Mouse (Mus musculus) megakaryocyte progenitor cell, adult 5-6 weeks (primary cell): ENCODE measurements around the gene Olfr825. TPM values are rescaled to one million over a fixed set of nuclear protein-coding genes. Genes with fewer than 3 reads are reported as not detected.
A peak's percentile ranks its signal among the peaks of the same experiment; 100 is the strongest.
"Not testable (repeated sequence)": the region's sequence is repeated elsewhere in the genome, so short reads cannot be mapped to it uniquely, and the experiment has no call there.

Experiments used
- ATAC-seq: replicated peaks from 2 replicates; pipeline ENCODE4 v1.8.0; 2016; ENCODE audit warnings: mild to moderate bottlenecking, moderate TSS enrichment, inconsistent platforms; ENCODE audit not compliant: poor library complexity
- total RNA-seq, 2 experiments: library from RNA; stranded (forward) in 1 of 2; stranded (reverse) in 1 of 2; fragments of 157-497, 149-512 nt in 1 of 2; fragments of 200-1000 nt in 1 of 2; gene quantifications; 2 replicates each; pipeline versions ENCODE4 v1.2.3 to v1.2.4; 2015 to 2017

Olfr825 gene
- total RNA-seq (2015) (not detected in 2 replicates), total RNA-seq (2017) (not detected in 2 replicates)

DNA sequence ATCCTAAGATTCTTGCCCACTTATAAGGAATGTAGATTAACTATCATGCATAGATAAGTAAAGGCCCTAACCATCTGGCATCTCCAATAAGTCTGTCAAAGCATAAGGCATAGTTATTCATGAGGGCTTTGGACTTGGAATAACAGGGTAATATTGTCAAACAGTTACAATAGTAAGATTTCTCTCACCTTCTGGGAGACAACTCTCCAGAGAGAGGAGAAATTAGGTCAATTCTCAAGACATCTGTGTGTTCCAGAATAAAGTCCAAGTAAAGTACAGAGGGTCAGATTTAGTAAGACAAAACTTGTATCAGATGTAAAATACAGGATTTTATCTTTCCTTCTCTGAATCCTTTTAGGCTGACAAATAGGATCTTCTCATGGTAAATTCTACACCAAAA, at the start of gene Olfr825:
TSS of gene Olfr825 (minus strand) at position 101 of the 400 bp plus-strand sequence.
- ATAC-seq, result no peak

DNA sequence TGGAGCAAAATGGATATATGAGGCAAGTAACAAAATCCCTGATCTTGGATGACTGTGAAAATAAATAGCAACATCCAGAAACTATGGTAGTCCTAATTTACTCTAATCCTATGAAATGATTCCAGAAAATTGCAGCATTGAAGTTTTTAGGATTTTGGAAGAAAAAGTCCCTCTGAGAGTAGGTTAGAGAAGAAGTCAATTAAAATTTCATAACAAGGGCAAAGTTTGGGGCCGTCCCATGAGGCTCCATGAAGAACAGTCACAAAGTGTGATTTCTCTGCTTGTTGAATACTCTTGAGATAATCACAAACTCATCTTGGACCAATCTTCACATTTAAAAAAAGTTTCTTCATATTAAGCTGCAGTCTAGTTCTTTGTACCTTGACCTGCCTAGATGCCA, 47.7 kb upstream of the Olfr825 start, which contains the start of gene Olfr827:
TSS of gene Olfr827 (minus strand) at position 101 of the 400 bp plus-strand sequence.
- no peak for ATAC-seq

DNA sequence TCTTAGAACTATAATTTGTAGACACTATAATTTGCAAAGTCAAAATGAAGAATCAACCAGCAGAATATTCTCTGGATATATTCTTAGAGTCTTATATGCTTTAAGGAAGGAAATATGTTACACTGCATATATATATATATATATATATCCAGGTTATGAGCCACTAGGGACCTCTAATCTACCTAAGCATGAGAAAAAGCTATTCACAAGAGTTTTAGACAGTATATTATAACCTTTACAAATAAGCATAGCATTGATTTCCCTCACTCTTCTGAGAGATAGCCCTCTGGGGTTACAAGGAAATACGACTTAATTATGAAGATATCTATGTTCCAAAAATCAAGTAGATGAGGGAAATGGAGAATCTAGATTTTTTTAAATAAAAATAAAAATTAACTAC, 17.5 kb upstream of the Olfr825 start, which contains the start of gene Olfr826:
TSS of gene Olfr826 (minus strand) at position 101 of the 400 bp plus-strand sequence.
- ATAC-seq, result no peak

DNA sequence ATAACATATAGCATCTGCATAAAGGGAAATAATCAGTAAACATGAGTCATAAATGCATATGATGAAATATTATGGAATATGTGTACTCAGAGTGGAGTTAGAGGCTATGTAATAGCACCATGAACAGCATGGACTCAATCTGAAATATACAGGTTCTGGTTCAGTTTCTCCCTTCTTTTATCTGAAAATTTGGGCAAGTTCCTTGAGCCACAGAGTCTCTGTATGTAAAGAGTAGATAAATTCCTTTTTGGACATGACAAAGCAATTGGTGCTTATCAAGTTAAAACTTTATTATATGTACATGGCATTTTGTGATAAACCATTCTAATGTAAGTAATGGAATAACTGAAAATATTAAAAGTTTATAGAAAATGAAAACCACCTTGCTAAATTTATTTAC, 1.4 kb downstream of the Olfr825 start:
- ATAC-seq, result peak; percentile 71

DNA sequence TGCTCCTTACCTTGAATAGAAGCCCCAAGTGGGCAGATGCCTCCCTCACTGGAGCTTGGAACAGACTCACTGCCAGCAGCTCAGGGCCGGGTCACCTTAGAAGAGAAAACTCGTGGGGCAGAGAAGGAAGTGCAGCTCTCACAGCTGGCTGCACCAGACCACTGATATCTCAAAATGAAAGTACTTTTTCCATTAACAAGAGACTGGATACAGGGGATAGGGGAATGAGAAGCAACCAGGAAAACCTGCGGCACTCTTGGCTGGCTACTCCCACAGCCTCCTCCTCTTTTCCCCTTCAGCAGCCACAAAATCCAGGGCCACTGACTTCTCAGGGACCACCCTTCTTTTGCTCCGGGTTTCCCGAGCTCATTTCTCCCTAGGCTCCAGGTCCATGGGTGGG, 22.4 kb downstream of the Olfr825 start:
- no peak for ATAC-seq

DNA sequence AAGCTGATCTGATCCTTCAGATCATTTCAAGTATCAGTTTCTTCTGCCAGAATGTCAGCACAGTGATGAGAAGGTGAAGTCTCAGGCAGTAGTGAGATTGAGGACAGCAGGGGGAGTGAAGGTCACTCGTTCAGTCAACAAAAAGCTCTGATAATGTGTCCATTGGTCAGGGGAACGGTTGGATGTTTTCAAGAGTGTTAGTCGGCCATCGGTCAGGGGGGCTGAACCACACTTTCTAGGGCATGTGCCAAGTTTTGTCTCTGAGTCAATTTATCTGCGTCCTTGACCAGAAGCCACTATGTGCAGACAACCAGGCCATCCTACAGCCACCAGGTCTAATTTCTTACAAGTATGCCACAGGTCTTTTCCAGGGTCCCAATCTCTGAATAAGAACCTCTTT, 24.1 kb downstream of the Olfr825 start:
- not testable (repeated sequence) for ATAC-seq

DNA sequence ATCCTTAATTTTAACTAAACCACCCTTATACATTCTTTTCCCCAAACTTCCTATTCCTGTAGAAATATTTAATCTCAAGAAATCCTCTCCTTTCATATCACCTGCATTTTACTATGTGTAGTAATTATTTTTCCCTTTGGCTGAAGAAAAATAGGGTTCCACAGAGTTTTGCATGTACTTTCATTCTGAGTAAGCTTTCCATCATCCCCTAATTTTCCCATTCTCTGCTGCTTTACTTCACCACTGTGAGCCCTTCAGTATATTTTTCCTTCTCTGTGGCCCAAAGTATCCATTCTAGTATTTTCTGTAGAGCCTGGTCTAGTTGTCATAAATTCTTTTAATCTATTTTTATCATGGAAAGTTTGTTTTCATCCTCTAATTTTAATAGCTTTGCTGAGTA, 31.8 kb downstream of the Olfr825 start:
- ATAC-seq, result no peak

DNA sequence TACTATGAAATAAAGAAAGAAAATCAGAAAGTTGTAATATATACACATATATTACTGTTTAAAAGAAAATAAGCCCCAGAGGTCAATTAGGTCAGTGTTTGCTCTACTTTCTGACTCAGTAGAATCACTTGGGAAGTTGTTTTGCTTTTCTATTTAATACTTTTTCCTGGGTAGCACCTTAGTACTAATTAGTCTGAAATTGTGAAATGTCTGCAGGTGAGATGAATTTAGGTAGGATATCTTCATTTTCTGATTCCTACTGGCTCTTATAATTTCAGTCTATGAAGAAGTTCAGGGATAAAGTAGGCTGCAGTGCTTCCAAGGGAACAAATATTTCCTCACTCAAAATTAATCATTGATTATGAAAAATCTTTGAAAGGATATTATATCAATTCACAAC, 36.7 kb downstream of the Olfr825 start, which contains the start of gene Olfr824:
TSS of gene Olfr824 (minus strand) at position 101 of the 400 bp plus-strand sequence.
- not testable (repeated sequence) for ATAC-seq

DNA sequence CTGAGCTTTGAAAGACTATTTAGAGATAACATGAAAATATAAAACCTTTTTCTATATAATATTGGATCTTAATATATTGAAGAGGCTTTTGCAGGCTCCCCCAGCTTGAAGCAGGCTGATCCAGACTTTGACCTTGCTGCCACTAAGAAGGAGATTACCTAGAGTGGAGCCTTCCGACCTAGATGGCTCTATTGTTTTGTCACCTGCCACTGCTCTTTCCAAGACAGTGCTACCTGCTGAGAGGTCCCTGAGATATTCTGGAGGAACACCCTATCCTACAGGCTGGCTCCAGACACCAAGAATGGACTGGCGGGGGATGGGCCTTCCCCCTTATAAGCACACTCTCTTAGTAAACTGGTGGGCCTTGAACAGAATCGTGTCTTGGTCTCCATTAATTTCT, 50.5 kb downstream of the Olfr825 start:
- not testable (repeated sequence) for ATAC-seq

DNA sequence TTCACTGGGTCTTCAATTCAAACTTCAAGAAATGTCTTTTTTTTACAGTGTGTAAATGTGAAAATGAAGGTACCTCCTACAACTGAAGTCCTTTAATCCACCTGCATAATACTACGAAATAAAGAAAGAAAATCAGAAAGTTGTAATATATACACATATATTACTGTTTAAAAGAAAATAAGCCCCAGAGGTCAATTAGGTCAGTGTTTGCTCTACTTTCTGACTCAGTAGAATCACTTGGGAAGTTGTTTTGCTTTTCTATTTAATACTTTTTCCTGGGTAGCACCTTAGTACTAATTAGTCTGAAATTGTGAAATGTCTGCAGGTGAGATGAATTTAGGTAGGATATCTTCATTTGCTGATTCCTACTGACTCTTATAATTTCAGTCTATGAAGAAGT, 51.3 kb downstream of the Olfr825 start, which contains the start of gene Olfr823:
TSS of gene Olfr823 (minus strand) at position 101 of the 400 bp plus-strand sequence.
- not testable (repeated sequence) for ATAC-seq

Other genes starting within 250 kb of the Olfr825 start
- gene Olfr818, start 217.7 kb downstream of the Olfr825 start, total RNA-seq (2015), result not detected in 2 replicates
- gene Olfr818, start 217.7 kb downstream of the Olfr825 start, total RNA-seq (2017), result not detected in 2 replicates
- gene Olfr819, start 199.5 kb downstream of the Olfr825 start, total RNA-seq (2015), result not detected in 2 replicates
- gene Olfr819, start 199.5 kb downstream of the Olfr825 start, total RNA-seq (2017), result not detected in 2 replicates
- gene Olfr247, start 190.6 kb downstream of the Olfr825 start, total RNA-seq (2015), result not detected in 2 replicates
- not detected in 2 replicates for gene Olfr247, start 190.6 kb downstream of the Olfr825 start, total RNA-seq (2017)
- not detected in 2 replicates for gene Gm10310, start 181.7 kb downstream of the Olfr825 start, total RNA-seq (2015)
- gene Gm10310, start 181.7 kb downstream of the Olfr825 start, total RNA-seq (2017), result not detected in 2 replicates
- gene Olfr820, start 154.1 kb downstream of the Olfr825 start, total RNA-seq (2015), result not detected in 2 replicates
- not detected in 2 replicates for gene Olfr820, start 154.1 kb downstream of the Olfr825 start, total RNA-seq (2017)
- gene Olfr821, start 136.4 kb downstream of the Olfr825 start, total RNA-seq (2015), result not detected in 2 replicates
- gene Olfr821, start 136.4 kb downstream of the Olfr825 start, total RNA-seq (2017), result not detected in 2 replicates
- not detected in 2 replicates for gene Olfr822, start 95.6 kb downstream of the Olfr825 start, total RNA-seq (2015)
- not detected in 2 replicates for gene Olfr822, start 95.6 kb downstream of the Olfr825 start, total RNA-seq (2017)
- gene Olfr823, start 51.4 kb downstream of the Olfr825 start, total RNA-seq (2015), result not detected in 2 replicates
- not detected in 2 replicates for gene Olfr823, start 51.4 kb downstream of the Olfr825 start, total RNA-seq (2017)
- not detected in 2 replicates for gene Olfr824, start 36.8 kb downstream of the Olfr825 start, total RNA-seq (2015)
- not detected in 2 replicates for gene Olfr824, start 36.8 kb downstream of the Olfr825 start, total RNA-seq (2017)
- gene Olfr826, start 17.4 kb upstream of the Olfr825 start, total RNA-seq (2015), result not detected in 2 replicates
- gene Olfr826, start 17.4 kb upstream of the Olfr825 start, total RNA-seq (2017), result not detected in 2 replicates
- gene Olfr827, start 47.6 kb upstream of the Olfr825 start, total RNA-seq (2015), result not detected in 2 replicates
- gene Olfr827, start 47.6 kb upstream of the Olfr825 start, total RNA-seq (2017), result not detected in 2 replicates
- gene Neurod4, start 113.5 kb upstream of the Olfr825 start, total RNA-seq (2015), result not detected in 2 replicates
- gene Neurod4, start 113.5 kb upstream of the Olfr825 start, total RNA-seq (2017), result not detected in 2 replicates
- gene Tespa1, start 156.1 kb upstream of the Olfr825 start, total RNA-seq (2015), result 30.7 and 51.7 TPM in 2 replicates
- gene Tespa1, start 156.1 kb upstream of the Olfr825 start, total RNA-seq (2017), result 35.8 and 50.3 TPM in 2 replicates
- not detected in 2 replicates for gene Vmn2r84, start 227.6 kb upstream of the Olfr825 start, total RNA-seq (2015)
- not detected in 2 replicates for gene Vmn2r84, start 227.6 kb upstream of the Olfr825 start, total RNA-seq (2017)